Mouse (Mus musculus) myocyte (in vitro differentiated cells): ENCODE data around the gene Srsf2. TPM values are rescaled to one million over a fixed set of nuclear protein-coding genes. Genes with fewer than 3 reads are reported as not detected.
"Not testable (repeated sequence)": the region's sequence is repeated elsewhere in the genome, so short reads cannot be mapped to it uniquely, and the experiment has no call there.

Experiments
- H3K27me3 ChIP-seq: one replicate; pipeline ENCODE4 v1.6.1; 2011; ENCODE audit not compliant: control insufficient read depth, insufficient read depth, insufficient read length
- H3K36me3 ChIP-seq: one replicate; pipeline ENCODE4 v1.6.1; 2011; ENCODE audit not compliant: control insufficient read depth, insufficient read depth
- H3K4me2 ChIP-seq: one replicate; pipeline ENCODE4 v1.6.1; 2011; ENCODE audit warnings: low read depth, control low read depth
- H3K4me3 ChIP-seq: one replicate; pipeline ENCODE4 v1.5.1; 2011; ENCODE audit warnings: mild to moderate bottlenecking, control low read depth, moderate library complexity
- H3K79me2 ChIP-seq: one replicate; pipeline ENCODE4 v1.6.1; 2011; ENCODE audit not compliant: control insufficient read depth, insufficient read depth
- H3ac ChIP-seq: one replicate; pipeline ENCODE4 v1.6.1; 2011; ENCODE audit not compliant: control insufficient read depth, insufficient read length
- CEBPB ChIP-seq: IDR thresholded peaks from 2 replicates; pipeline ENCODE4 v1.6.1; 2011; ENCODE audit warnings: mild to moderate bottlenecking, moderate library complexity; ENCODE audit not compliant: poor library complexity, insufficient read depth, severe bottlenecking
- E2F4 ChIP-seq: IDR thresholded peaks from one replicate; pipeline ENCODE4 v1.6.1; 2011; ENCODE audit warnings: mild to moderate bottlenecking, control low read depth, moderate library complexity; ENCODE audit not compliant: insufficient read depth
- MAX ChIP-seq: IDR thresholded peaks from one replicate; pipeline ENCODE4 v1.6.1; 2011; ENCODE audit warnings: low read depth, mild to moderate bottlenecking, control low read depth
- MYOD1 ChIP-seq, 3 experiments: IDR thresholded peaks; one replicate each; pipeline ENCODE4 v1.6.1; 2011; ENCODE audit warnings: control low read depth in 2 of 3, low read depth in 2 of 3, mild to moderate bottlenecking in 2 of 3, moderate library complexity in 1 of 3; ENCODE audit not compliant: insufficient read length in 2 of 3, control insufficient read depth in 1 of 3
- MYOG ChIP-seq, 3 experiments: IDR thresholded peaks; one replicate each; pipeline ENCODE4 v1.6.1; 2011; ENCODE audit warnings: control low read depth in 2 of 3, low read depth in 2 of 3, mild to moderate bottlenecking in 2 of 3; ENCODE audit not compliant: insufficient read length in 2 of 3, control insufficient read depth in 1 of 3, insufficient read depth in 1 of 3
- POLR2A ChIP-seq: IDR thresholded peaks from one replicate; pipeline ENCODE4 v1.6.1; 2011; ENCODE audit warnings: low read depth, mild to moderate bottlenecking, control low read depth, moderate library complexity; ENCODE audit not compliant: insufficient read length
- POLR2AphosphoS2 ChIP-seq: IDR thresholded peaks from one replicate; pipeline ENCODE4 v1.6.1; 2011; ENCODE audit warnings: low read depth, control low read depth; ENCODE audit not compliant: insufficient read length
- REST ChIP-seq: IDR thresholded peaks from one replicate; pipeline ENCODE4 v1.6.1; 2011; ENCODE audit warnings: mild to moderate bottlenecking, control low read depth, moderate library complexity; ENCODE audit not compliant: insufficient read depth, insufficient read length
- SRF ChIP-seq: IDR thresholded peaks from one replicate; pipeline ENCODE4 v1.6.1; 2011; ENCODE audit warnings: low read depth; ENCODE audit not compliant: control insufficient read depth, insufficient read length
- TCF12 ChIP-seq: IDR thresholded peaks from one replicate; pipeline ENCODE4 v1.6.1; 2011; ENCODE audit warnings: mild to moderate bottlenecking, control low read depth; ENCODE audit not compliant: poor library complexity, insufficient read depth, severe bottlenecking
- TCF3 ChIP-seq: IDR thresholded peaks from one replicate; pipeline ENCODE4 v1.6.1; 2011; ENCODE audit warnings: low read depth, control low read depth; ENCODE audit not compliant: insufficient read length
- USF1 ChIP-seq: IDR thresholded peaks from one replicate; pipeline ENCODE4 v1.6.1; 2011; ENCODE audit warnings: low read depth, mild to moderate bottlenecking, control low read depth, moderate library complexity
- polyA plus RNA-seq: library from polyadenylated mRNA; unstranded; fragments of >200 nt; fragmentation: generic; extraction: Trizol; gene quantifications from one replicate; pipeline ENCODE4 v1.2.1, GENCODE M21; 2012; ENCODE audit warnings: missing spikeins

The Srsf2 gene
- polyA plus RNA-seq, 1 experiment = 145 TPM

GRCm38 (mm10) chr11:116827534-116828165 is 25.2 kb downstream of the Srsf2 start, which contains the start of gene Mxra7:
TSS of gene Mxra7 (minus strand) at chr11:116828046.
- Histone ChIP-seq H3ac (peak within 1 kb of the TSS; percentile 59), H3K36me3 (no peaks in the 10 kb centered on the region)
- TF ChIP-seq TCF3 = peak; percentile 27
- TF ChIP-seq USF1 = no peak
- TF ChIP-seq POLR2AphosphoS2 = peak; percentile 99
- no peak for TF ChIP-seq CEBPB
- TF ChIP-seq POLR2A = peak; percentile 99
- TF ChIP-seq MYOG (IDR thresholded peaks at IDR 0.05; ENCODE audit: control insufficient read depth in 1 of 3, insufficient read depth in 1 of 3, insufficient read length in 2 of 3, low read depth in 2 of 3) = peak in 1 of 3 experiments; percentile 24

GRCm38 (mm10) chr11:116826550-116827504 is 26.1 kb downstream of the Srsf2 start:
- peak overlapping the region; percentile 59 for H3ac ChIP-seq
- peak overlapping the region; percentile 61 for H3K4me3 ChIP-seq
- peak overlapping the region; percentile 90 for H3K4me2 ChIP-seq
- no peaks in the 10 kb centered on the region for H3K36me3 ChIP-seq
- H3K79me2 ChIP-seq = peaks cover 60% of the 10 kb centered on the region
- TF ChIP-seq MAX (no peak), MYOD1 (IDR thresholded peaks at IDR 0.05; ENCODE audit: control insufficient read depth in 1 of 3, insufficient read length in 2 of 3, low read depth in 2 of 3) (peak in 1 of 3 experiments; percentile 37), TCF12 (no peak), E2F4 (no peak), CEBPB (no peak), POLR2A (peak; percentile 42), MYOG (IDR thresholded peaks at IDR 0.05; ENCODE audit: control insufficient read depth in 1 of 3, insufficient read depth in 1 of 3, insufficient read length in 2 of 3, low read depth in 2 of 3) (peak in 1 of 3 experiments; percentile 54), POLR2AphosphoS2 (no peak), REST (no peak), SRF (no peak), USF1 (no peak), TCF3 (no peak)
- no peaks in the 10 kb centered on the region for H3K27me3 ChIP-seq

More at GRCm38 (mm10) chr11:116827534-116828165, 25.2 kb downstream of the Srsf2 start, which contains the start of gene Mxra7:
- Histone ChIP-seq H3K27me3 (no peaks in the 10 kb centered on the region), H3K4me2 (peak within 1 kb of the TSS; percentile 90), H3K79me2 (peaks cover 52% of the 10 kb centered on the region), H3K4me3 (peak within 1 kb of the TSS; percentile 61)

GRCm38 (mm10) chr11:116825230-116825629 is 27.7 kb downstream of the Srsf2 start:
- Histone ChIP-seq H3K4me2 (peak overlapping the region; percentile 90), H3ac (no peak overlapping the region), H3K36me3 (no peaks in the 10 kb centered on the region), H3K79me2 (peaks cover 73% of the 10 kb centered on the region), H3K4me3 (peak overlapping the region; percentile 61), H3K27me3 (no peaks in the 10 kb centered on the region)
- no peak for TF ChIP-seq USF1
- peak; percentile 64 to 91 (median 78) for TF ChIP-seq MYOG (IDR thresholded peaks at IDR 0.05; ENCODE audit: control insufficient read depth in 1 of 3, insufficient read depth in 1 of 3, insufficient read length in 2 of 3, low read depth in 2 of 3)
- TF ChIP-seq POLR2AphosphoS2 = peak; percentile 19
- TF ChIP-seq POLR2A = no peak
- TF ChIP-seq REST = no peak
- TF ChIP-seq TCF3 = peak; percentile 76
- peak; percentile 89 for TF ChIP-seq TCF12
- TF ChIP-seq MYOD1 (IDR thresholded peaks at IDR 0.05; ENCODE audit: control insufficient read depth in 1 of 3, insufficient read length in 2 of 3, low read depth in 2 of 3) = peak; percentile 93 to 99 (median 98)
- TF ChIP-seq SRF = no peak
- TF ChIP-seq CEBPB = no peak
- TF ChIP-seq MAX = no peak
- no peak for TF ChIP-seq E2F4

GRCm38 (mm10) chr11:116823885-116824284 is 29.0 kb downstream of the Srsf2 start:
- peaks cover 86% of the 10 kb centered on the region for H3K79me2 ChIP-seq
- not testable (repeated sequence) for H3K4me2 ChIP-seq, H3K4me3 ChIP-seq, H3K36me3 ChIP-seq, H3ac ChIP-seq, H3K27me3 ChIP-seq
